Mouse (Mus musculus) midbrain, embryonic 11.5 days (tissue): ENCODE measurements at regions not wholly inside any gene's neighbourhood (a gene's known extent, or its start where the extent isn't known, plus 50 kb on each side); places are given as distances from the start of the nearest gene placed in this dataset.

Experiments used
- ATAC-seq: fragments of 200-750 bp; cut with Nextera tagmentation; 2 replicates; pipeline ENCODE4 v1.8.0; 2017; ENCODE audit warnings: moderate TSS enrichment, moderate library complexity; ENCODE audit not compliant: low FRiP score
- DNase-seq: peaks from one replicate; pipeline ENCODE4 v3.0.0; 2015; ENCODE audit warnings: low spot score; ENCODE audit errors: missing footprints
- H3K27ac ChIP-seq: fragments of 300-500 bp; sonication (generic); 2 replicates; pipeline ENCODE4 v1.5.1; 2014; ENCODE audit warnings: low read depth, low read length
- H3K27me3 ChIP-seq: fragments of 300-500 bp; sonication (generic); 2 replicates; pipeline ENCODE4 v1.6.1; 2014; ENCODE audit warnings: mild to moderate bottlenecking, low read length, moderate library complexity, mixed read lengths; ENCODE audit not compliant: control insufficient read depth, insufficient read depth
- H3K36me3 ChIP-seq: fragments of 300-500 bp; sonication (generic); 2 replicates; pipeline ENCODE4 v1.6.1; 2014; ENCODE audit warnings: mild to moderate bottlenecking, low read length, moderate library complexity, mixed read lengths; ENCODE audit not compliant: control insufficient read depth, insufficient read depth
- H3K4me1 ChIP-seq: fragments of 300-500 bp; sonication (generic); 2 replicates; pipeline ENCODE4 v1.6.1; 2014; ENCODE audit warnings: low read length; ENCODE audit not compliant: control insufficient read depth, insufficient read depth
- H3K4me2 ChIP-seq: fragments of 300-500 bp; sonication (generic); 2 replicates; pipeline ENCODE4 v1.6.1; 2014; ENCODE audit warnings: mild to moderate bottlenecking, moderate library complexity
- H3K4me3 ChIP-seq: fragments of 300-500 bp; sonication (generic); 2 replicates; pipeline ENCODE4 v1.5.1; 2014; ENCODE audit warnings: low read depth, low read length
- H3K9ac ChIP-seq: fragments of 300-500 bp; sonication (generic); 2 replicates; pipeline ENCODE4 v1.6.1; 2014; ENCODE audit warnings: low read length
- H3K9me3 ChIP-seq: fragments of 300-500 bp; sonication (generic); 2 replicates; pipeline ENCODE4 v1.6.1; 2016; ENCODE audit warnings: low read length; ENCODE audit not compliant: control insufficient read depth
- WGBS: fragments of 180-500 bp; shearing (Covaris S2); extraction: QIAGEN DNeasy Blood & Tissue Kit; methylation state at CpG from one replicate; pipeline ENCODE4 v1.1.7; 2014; 5-methylcytosine and 5-hydroxymethylcytosine counted together

DNA sequence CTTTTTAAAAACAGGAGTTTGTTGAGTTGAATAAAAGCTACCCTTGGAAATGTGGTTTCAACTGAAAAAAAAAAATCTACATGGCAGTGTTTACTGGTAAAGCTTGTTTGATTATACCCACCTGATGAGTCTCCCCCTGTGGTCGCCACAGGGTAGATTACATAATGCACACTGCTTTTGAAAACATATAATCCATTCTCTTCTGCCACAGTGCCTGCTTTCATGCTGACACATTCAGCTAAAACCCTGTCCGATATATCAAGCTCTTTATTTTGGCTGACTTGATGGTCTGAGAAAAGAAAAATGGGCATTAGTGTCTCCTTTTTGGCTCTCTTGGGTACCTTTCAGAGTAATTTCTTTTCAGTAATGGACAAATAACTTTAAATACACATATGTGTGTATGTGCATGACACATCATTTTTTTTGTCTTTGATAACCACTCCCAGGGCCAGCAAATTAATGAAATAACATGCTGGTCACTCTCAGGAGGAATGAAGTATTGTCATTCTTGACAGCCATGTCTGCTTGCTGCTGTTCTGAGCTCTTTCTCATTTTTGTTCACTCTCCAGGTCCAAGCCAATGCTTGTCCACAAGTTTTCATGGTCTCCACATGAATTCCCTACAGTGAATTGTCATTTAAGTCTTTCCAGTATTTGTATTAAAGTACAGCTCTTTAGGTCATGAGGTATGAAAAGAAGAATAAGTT is 793.7 kb upstream of the Adgrl2 start:
- no peaks in the 10 kb centered on the region for H3K27me3 ChIP-seq
- H3K4me2 ChIP-seq = no peak overlapping the region
- H3K36me3 ChIP-seq = no peaks in the 10 kb centered on the region
- 43% methylated on average over 2 of the region's 2 CpGs for WGBS
- H3K9ac ChIP-seq = no peak overlapping the region
- DNase-seq (no peak), ATAC-seq (peak; percentile 40; the same call in 1 of the 2 replicates)
- no peak overlapping the region for H3K27ac ChIP-seq
- H3K9me3 ChIP-seq = no peaks in the 10 kb centered on the region
- no peak overlapping the region for H3K4me3 ChIP-seq
- no peaks in the 10 kb centered on the region for H3K4me1 ChIP-seq

- 82% methylated on average over 2 of the region's 2 CpGs for WGBS
- no peak overlapping the region for H3K9ac ChIP-seq
- no peak overlapping the region for H3K4me2 ChIP-seq
- no peaks in the 10 kb centered on the region for H3K27me3 ChIP-seq
- H3K4me3 ChIP-seq = no peak overlapping the region
- H3K4me1 ChIP-seq = no peaks in the 10 kb centered on the region
- H3K9me3 ChIP-seq = no peaks in the 10 kb centered on the region
- H3K27ac ChIP-seq = no peak overlapping the region
- no peak for DNase-seq
- ATAC-seq = no peak
- no peaks in the 10 kb centered on the region for H3K36me3 ChIP-seq
Measured at GRCm38 (mm10) chr3:149767847-149768421, 777.6 kb upstream of the Adgrl2 start.

- WGBS = 90% methylated on average over 2 of the region's 2 CpGs
- H3K36me3 ChIP-seq = no peaks in the 10 kb centered on the region
- no peaks in the 10 kb centered on the region for H3K4me1 ChIP-seq
- no peak overlapping the region for H3K27ac ChIP-seq
- no peaks in the 10 kb centered on the region for H3K9me3 ChIP-seq
- no peak overlapping the region for H3K9ac ChIP-seq
- no peak overlapping the region for H3K4me3 ChIP-seq
- no peaks in the 10 kb centered on the region for H3K27me3 ChIP-seq
- no peak overlapping the region for H3K4me2 ChIP-seq
- ATAC-seq = no peak
- DNase-seq = no peak
Measured at GRCm38 (mm10) chr3:149761245-149761644, 770.9 kb upstream of the Adgrl2 start.

DNA sequence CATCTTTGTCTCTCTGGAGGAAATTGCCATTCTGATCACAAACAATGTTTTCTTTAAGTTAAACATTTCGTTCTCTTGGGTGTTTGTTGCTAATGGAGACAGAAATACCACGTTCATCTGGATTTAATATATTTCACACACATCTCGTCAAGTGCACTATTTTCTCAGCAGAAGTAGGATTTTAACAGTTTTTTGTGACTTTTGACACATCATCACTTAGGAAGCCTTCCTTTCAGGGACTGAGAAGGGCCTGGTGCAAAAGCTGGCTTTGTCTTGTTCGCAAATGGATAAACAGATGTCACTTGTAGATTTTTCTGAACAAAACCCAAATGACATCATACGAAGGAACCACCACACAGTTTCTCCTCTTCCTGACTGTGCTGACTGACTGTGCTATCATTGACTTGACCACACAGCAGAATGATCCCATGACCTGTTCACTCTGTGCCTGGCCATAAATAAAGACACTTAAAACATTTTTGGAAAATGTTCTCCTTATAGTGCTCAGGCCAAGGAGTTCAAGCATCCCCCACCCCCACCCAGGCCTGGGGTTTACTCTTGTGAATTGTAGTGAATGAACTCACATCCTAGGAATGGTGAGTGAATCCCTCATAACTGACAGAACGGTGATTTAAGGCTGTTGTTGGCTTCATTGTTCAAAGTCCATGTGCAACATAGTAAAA is 767.7 kb upstream of the Adgrl2 start:
- Histone ChIP-seq H3K4me1 (no peaks in the 10 kb centered on the region), H3K4me3 (no peak overlapping the region), H3K9me3 (no peaks in the 10 kb centered on the region), H3K9ac (no peak overlapping the region), H3K4me2 (no peak overlapping the region), H3K36me3 (no peaks in the 10 kb centered on the region), H3K27ac (no peak overlapping the region), H3K27me3 (no peaks in the 10 kb centered on the region)
- no peak for DNase-seq
- no peak for ATAC-seq
- 86% methylated on average over 6 of the region's 6 CpGs for WGBS

DNA sequence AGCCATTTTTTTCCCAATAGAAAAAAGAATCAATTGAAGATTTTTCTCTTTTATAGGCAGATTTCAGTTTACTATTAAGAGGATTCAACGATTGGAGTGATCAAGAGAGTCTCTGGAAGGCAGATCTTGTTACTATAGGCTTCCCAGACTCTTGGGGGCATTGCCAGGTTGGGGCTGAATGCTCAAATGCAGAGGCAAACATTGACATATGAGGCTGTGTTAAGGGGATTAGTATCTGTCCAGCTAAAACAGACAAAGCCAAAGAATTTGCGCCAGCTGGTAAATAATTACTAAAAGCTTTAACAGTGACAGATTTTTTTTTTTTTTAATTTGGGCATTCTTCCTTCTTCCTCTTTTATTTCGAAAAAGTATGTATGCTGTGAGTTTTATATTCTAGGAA is 745.7 kb upstream of the Adgrl2 start:
- Histone ChIP-seq H3K4me2 (no peak overlapping the region), H3K4me1 (no peaks in the 10 kb centered on the region), H3K27ac (no peak overlapping the region), H3K9me3 (no peaks in the 10 kb centered on the region), H3K36me3 (no peaks in the 10 kb centered on the region), H3K9ac (no peak overlapping the region), H3K4me3 (no peak overlapping the region), H3K27me3 (no peaks in the 10 kb centered on the region)
- 51% methylated on average over 3 of the region's 3 CpGs for WGBS
- DNase-seq (no peak), ATAC-seq (peak; percentile 59; the same call in 1 of the 2 replicates)

DNA sequence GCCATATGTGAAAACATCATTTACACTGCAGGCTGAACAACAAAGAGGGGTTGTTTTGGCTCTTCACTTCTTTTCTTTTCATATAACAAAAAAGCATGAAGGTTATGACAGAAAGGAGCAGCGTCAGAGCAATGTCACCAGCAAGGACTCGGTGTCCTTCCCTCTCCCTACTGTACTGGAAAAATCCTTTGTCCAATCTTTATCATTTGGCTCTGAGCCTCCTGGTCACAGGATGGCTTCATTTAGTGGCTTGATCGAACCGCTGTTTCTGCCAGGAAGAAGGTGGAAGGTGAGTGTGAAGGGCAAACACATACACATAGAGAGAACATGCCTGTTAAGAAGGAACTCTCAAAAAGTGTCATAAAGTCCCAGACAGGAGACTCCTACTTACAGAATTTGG is 735.9 kb upstream of the Adgrl2 start:
- ATAC-seq (no peak), DNase-seq (no peak)
- H3K9ac ChIP-seq = no peak overlapping the region
- H3K36me3 ChIP-seq = no peaks in the 10 kb centered on the region
- no peak overlapping the region for H3K4me3 ChIP-seq
- no peak overlapping the region for H3K27ac ChIP-seq
- 82% methylated on average over 4 of the region's 4 CpGs for WGBS
- no peaks in the 10 kb centered on the region for H3K9me3 ChIP-seq
- no peaks in the 10 kb centered on the region; the same call in 1 of the 2 replicates for H3K4me1 ChIP-seq
- no peaks in the 10 kb centered on the region for H3K27me3 ChIP-seq
- H3K4me2 ChIP-seq = no peak overlapping the region

- no peaks in the 10 kb centered on the region for H3K36me3 ChIP-seq
Measured at GRCm38 (mm10) chr3:149724879-149725278, 734.5 kb upstream of the Adgrl2 start.

DNA sequence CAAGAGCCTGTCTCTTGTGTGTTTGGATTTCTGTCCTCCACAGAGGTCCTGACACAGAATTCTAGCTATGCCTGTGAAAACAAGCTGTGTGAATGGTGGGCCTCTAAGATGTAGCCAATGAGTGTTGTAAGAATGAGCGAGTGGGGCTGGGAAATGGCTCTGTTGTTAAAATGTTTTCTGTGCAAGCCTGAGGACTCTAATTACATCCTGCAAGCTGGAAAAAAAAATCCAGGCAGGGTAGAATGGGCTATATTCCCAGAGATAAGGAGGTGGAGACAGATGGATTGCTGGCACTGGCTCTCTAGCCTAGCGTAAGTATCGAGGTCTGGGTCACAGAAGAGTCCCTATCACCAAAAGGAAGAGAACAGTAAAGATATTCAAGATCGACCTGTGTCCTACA is 731.5 kb upstream of the Adgrl2 start:
- Histone ChIP-seq H3K27ac (no peak overlapping the region), H3K27me3 (no peaks in the 10 kb centered on the region), H3K9me3 (no peaks in the 10 kb centered on the region), H3K36me3 (no peaks in the 10 kb centered on the region), H3K4me3 (no peak overlapping the region), H3K4me1 (peaks cover 5% of the 10 kb centered on the region; the same call in 1 of the 2 replicates), H3K9ac (no peak overlapping the region), H3K4me2 (no peak overlapping the region)
- no peak for ATAC-seq
- DNase-seq = no peak
- 85% methylated on average over 4 of the region's 4 CpGs for WGBS

More at GRCm38 (mm10) chr3:149724879-149725278, 734.5 kb upstream of the Adgrl2 start:
- ATAC-seq (no peak), DNase-seq (peak; percentile 61)
- Histone ChIP-seq H3K4me3 (no peak overlapping the region), H3K4me2 (no peak overlapping the region), H3K9me3 (no peaks in the 10 kb centered on the region), H3K27ac (no peak overlapping the region), H3K27me3 (no peaks in the 10 kb centered on the region), H3K4me1 (peaks cover 3% of the 10 kb centered on the region; the same call in 1 of the 2 replicates), H3K9ac (no peak overlapping the region)
- 94% methylated on average over 3 of the region's 3 CpGs for WGBS

DNA sequence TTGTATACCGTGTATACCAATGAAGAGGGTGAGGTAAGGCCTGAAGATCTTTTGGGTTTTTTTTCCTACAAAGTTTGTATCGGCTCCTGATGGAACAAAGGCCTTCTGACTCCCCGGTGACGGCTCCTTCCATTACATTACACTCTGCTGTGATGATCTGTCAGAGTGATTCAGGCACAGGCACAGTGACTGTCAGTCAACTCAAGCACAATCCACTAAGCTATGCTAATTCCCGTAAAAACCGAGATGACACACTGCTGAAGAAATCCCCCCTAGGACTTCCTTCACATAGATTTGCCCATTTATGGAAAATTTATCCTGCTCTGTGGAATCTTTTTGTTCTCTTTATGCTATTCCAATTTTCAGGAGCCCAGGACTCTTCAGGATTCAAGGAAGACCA is 730.0 kb upstream of the Adgrl2 start:
- H3K36me3 ChIP-seq = no peaks in the 10 kb centered on the region
- peaks cover 5% of the 10 kb centered on the region; the same call in 1 of the 2 replicates for H3K4me1 ChIP-seq
- H3K9ac ChIP-seq = no peak overlapping the region
- DNase-seq = no peak
- no peaks in the 10 kb centered on the region for H3K27me3 ChIP-seq
- H3K4me2 ChIP-seq = no peak overlapping the region
- ATAC-seq = peak; percentile 85
- no peaks in the 10 kb centered on the region for H3K9me3 ChIP-seq
- no peak overlapping the region for H3K27ac ChIP-seq
- 29% methylated on average over 6 of the region's 6 CpGs for WGBS
- no peak overlapping the region for H3K4me3 ChIP-seq
